Mouse (Mus musculus): ENCODE results near the gene Hes7.
"Not testable (repeated sequence)": the region's sequence is repeated elsewhere in the genome, so short reads cannot be mapped to it uniquely, and the experiment has no call there.

Gene Hes7

GRCm38 (mm10) chr11:69088103-69088855 lies 31.9 kb upstream of the Hes7 start, which contains the start of gene Vamp2:
TSS of gene Vamp2 (plus strand) at chr11:69088490.
- peak; percentile 94 for DNase-seq

- peak; percentile 34 for DNase-seq
Measured at GRCm38 (mm10) chr11:69088856-69089615, 31.2 kb upstream of the Hes7 start.

- DNase-seq = peak; percentile 55
Measured at GRCm38 (mm10) chr11:69089616-69090290, 30.5 kb upstream of the Hes7 start.

- no peak for DNase-seq
Measured at GRCm38 (mm10) chr11:69090367-69090766, 29.8 kb upstream of the Hes7 start.

- no peak for DNase-seq
Measured at GRCm38 (mm10) chr11:69091566-69092385, 28.4 kb upstream of the Hes7 start.

DNA sequence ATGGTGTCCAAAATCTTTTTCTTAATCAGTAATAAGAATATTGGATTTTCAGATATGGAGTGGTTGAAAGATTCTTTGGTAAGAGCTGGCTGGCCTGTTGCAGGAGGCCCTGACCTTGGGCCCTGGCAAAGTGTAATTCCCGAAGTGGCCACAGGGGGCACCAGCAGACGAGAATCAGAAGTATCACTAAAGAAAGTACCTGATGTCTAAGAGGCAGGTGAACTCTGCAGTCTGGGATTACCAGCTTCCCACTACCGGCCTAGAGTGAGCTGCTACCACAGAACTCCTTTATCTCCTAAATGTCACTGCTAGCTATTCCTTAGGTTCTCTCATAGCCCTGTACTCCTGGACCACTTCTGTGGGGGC lies 27.8 kb upstream of the Hes7 start:
- DNase-seq = peak; percentile 87

DNA sequence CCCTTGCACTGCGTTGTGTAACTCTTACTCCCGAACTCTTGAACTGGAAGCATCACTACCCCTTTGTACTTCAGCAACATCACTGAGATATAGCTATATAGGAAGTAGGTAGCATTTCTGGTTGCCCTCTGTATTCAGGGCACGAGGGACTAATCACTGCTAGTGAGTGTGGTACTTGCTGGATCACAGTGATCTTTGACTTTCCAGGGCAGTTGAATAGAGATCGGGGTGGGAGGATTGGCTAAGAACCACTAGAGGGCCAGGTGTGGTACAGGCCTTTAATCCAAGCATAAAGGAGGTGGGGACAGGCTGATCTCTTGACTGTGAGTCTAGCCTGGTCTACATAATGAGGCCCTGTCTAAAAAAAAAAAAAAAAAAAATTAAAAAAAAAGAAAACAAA lies 27.3 kb upstream of the Hes7 start:
- no peak for DNase-seq

GRCm38 (mm10) chr11:69093856-69094255 lies 26.3 kb upstream of the Hes7 start:
- not testable (repeated sequence) for DNase-seq

DNA sequence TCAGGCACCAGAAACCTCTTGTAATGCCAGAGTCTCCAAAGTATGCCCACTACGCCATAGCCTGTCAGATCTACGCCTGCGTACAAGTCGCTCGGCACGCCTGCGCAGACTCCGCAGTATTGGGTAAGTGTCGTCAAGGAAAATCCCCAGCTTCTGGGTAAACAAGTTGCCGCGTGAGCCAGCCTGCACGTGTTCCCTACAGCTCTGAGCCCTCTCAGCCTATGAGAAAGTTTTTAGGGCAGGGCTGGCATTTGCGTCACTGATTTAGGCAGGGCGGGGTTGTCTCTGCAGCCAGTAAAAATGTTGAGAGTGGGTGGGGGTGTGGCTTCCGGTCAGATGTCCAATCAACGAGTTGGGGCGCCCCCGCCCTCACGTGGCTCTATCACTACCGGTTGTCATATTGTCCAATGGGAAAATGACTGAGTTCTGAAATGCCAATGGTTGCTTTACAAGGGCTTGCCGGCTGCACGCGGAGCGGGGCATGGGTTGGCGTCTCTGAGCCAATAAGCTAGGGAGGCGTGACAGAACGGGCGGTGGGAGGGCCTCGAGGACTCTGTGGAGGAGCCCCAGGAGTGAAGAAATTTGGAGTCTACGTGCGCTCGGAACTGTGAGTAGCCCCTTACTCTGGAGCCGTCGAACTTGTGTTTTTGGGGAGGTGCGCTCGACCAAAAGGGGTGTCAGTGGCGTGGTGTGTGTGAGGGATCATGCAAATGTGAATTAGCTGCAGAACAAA lies 25.3 kb upstream of the Hes7 start, which contains the start of gene Per1:
TSS of gene Per1 (plus strand) at position 521 of the 733 bp plus-strand sequence.
- DNase-seq = peak; percentile 99

GRCm38 (mm10) chr11:69095511-69096231 lies 24.5 kb upstream of the Hes7 start:
- peak; percentile 33 for DNase-seq

DNA sequence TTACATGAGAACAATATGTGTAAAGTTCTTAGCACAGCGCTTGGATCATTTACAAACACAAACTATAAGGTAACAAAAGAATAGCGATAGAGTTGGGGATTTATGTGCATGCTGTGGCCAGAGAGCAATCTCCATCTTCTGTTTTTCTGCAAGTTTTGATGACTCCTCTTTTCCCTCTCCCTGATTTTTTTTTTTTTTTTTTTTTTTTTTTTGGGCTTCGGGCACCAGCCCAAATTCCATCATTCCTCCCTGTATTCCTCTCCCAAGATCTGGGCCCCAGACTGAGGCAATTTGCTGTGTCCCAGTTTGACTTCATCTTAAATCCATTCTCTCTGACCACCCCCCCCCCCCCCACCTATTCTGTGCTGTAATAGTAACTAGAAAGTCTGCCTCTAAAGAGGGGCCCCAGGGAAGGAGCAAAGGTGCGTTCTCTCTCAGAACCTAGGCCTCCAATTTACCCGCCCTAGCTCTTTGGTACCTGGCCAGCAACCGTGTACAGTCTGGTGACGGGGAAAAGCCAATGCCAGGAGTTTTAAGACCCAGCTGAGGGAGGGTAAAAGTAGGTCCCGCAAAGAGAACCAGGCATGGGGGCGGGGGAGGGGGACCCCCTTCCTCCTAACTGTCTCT lies 23.7 kb upstream of the Hes7 start:
- DNase-seq = no peak

DNA sequence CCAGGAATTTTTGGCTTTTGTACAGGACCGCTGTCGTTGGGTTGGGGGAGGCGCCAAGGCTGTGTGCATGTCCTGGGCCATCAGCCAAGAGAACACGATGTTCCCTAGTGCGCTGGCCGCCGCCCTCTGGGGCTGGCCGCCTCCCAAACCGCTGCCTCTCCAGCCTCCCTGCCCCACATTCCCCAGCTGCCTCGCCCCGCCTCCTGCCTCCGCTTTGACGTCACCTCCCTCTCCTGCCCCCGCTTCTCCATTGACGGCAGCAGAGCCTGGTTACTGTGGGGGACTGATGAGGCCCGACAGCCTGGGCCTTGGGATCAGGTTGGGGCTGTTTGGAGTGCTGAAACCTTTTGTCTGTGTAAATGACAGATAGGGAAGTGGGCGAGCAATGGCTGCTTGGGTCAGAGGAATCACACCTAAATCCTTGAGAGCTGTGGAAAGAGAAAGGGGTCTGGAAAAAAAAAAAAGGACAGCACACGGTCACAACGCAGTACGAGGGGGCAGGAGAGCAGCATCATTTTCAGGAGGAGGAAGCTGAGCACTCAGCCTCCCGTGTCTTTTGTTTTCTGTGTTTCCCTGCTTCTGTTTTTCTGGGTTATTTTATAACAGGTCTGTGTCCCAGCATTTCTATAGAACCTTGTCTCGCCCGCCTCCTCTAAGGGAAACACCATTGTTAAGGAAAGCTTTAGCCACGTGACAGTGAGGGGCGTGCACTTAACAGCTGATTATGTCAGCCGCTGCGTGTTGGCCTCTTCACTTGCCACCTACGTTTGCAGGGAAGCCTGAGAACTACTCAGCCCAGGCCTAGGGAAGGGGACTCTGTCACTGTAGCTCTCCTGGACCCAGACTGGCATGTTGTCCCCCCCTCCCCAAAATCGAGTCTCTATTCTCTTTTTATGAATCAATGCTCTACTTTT lies 23.0 kb upstream of the Hes7 start:
- peak; percentile 87 for DNase-seq

DNA sequence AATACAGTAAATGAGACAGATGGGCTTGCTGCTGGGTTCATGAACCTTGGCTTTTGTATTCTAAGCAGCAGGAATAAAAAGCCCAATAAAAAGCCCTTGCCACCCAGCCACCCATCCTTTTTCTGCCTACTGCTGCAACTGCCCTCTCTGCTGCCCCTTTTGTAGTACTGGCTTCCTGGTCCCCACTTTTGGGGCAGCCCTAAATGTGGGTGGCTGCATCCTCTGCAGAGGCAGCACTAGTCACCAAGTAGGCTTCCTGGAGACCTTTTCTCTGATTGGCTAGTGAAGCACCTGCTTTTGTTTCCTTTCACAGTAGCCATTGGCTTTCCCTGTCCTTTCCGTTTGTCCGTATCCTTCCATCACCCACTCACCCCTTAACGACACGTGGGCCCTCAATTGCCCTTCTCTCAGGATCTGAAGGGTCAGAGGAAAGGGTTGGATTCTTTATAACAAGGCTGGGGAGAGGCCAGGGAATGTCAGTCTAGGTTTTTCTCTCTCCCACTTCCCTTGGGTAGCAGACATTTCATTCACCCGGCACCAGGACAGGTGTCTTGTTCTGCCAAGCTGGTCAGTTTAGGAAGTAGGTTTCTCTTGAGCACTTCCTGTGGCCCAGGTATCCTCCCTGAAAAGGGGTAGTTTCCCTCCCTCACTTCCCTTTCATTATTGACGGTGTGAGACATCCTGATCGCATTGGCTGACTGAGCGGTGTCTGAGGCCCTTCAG lies 22.0 kb upstream of the Hes7 start:
- DNase-seq = no peak

DNA sequence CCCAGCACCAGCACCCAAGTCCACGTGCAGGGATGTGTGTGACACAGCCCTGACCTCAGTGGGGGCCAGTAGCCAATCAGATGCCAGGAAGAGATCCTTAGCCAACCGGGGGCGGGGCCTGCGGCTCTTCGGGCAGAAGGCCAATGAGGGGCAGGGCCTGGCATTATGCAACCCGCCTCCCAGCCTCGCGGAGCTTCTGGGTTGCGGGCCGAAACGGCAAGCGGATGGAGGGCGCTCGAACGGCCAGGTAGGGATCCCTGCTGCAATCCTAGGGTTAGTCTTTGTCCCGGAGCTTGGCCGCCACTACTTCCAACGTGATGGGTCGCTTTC lies 21.5 kb upstream of the Hes7 start:
- DNase-seq = peak; percentile 100

DNA sequence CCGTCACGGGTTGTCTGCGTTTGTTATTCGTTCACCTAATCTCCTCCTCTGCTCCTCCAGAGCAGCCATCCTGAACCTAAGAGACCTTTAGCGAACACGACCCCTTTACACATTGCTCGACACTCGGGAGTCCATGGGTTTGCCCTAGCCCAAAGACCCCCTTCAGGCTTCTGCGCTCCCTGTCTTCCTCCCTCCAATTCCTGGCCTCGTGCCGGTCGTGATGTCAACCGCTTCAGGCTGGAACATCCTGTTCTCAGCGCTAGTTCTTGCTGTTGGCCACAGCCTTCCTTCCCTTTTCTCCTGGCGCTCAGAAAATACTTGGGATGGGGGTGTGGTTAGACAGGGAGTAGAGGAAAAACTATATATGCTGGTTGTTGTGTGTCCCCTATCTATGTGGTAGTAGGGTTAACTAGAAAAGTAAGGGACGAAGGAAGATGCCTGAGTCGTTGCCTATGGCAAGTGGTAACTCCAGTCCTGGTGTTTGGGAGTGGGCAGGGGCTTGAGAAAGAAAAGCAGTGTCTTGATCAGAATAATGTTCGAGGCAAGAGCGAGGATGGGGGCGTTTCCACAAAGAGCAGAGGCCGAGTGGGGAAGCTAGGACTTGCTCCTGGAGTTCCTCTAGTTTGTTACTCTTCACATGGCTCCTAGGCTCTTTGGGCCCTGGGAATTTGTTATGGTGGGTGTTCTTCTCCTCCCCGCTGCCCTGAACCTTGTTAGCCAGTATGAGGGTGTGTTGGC lies 20.9 kb upstream of the Hes7 start:
- peak; percentile 79 for DNase-seq

DNA sequence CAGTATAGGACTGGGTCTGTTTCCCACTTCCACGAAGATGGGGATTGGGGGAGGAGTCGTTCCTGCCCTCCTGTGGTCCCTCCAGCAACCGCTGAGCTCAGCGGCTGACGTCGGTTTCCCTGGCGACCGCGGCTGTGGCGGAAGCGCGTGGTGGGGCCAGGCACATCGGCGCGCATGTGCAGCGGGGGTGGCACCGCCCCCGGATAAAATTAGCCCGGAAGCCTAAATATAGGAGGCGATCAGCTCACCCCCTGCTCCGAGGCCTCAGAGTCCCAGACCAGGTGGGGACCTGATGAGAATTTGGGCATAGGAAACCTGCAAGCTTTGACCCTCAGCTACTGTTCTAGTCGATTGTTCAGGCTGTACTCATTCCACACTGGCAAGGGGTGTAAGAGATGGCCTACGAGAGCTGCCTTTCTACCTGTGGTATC lies 20.3 kb upstream of the Hes7 start:
- peak; percentile 88 for DNase-seq

GRCm38 (mm10) chr11:69100639-69101360 lies 19.4 kb upstream of the Hes7 start:
- peak; percentile 54 for DNase-seq
